Mouse (Mus musculus): Measurements from ENCODE around the gene Ednra. TPM values are rescaled to one million over a fixed set of nuclear protein-coding genes. Genes with fewer than 3 reads are reported as not detected.

The Ednra gene
- total RNA-seq (2015; ENCODE audit: low replicate concordance), result 0.77 and 1.5 TPM in 2 replicates
- total RNA-seq (2017; ENCODE audit: low replicate concordance), result 0.17 and 0.42 TPM in 2 replicates

- ATAC-seq (replicated peaks; ENCODE audit: low FRiP score, poor library complexity, severe bottlenecking), result no peak
Measured at GRCm38 (mm10) chr8:77724046-77724930, at the start of gene Ednra. Gene Ednra, minus strand, starts transcription at chr8:77724464.

GRCm38 (mm10) chr8:77773831-77774230 lies 49.6 kb upstream of the Ednra start:
- no peak for ATAC-seq (replicated peaks; ENCODE audit: low FRiP score, poor library complexity, severe bottlenecking)

GRCm38 (mm10) chr8:77773256-77773655 lies 49.0 kb upstream of the Ednra start:
- ATAC-seq (replicated peaks; ENCODE audit: low FRiP score, poor library complexity, severe bottlenecking), result no peak

DNA sequence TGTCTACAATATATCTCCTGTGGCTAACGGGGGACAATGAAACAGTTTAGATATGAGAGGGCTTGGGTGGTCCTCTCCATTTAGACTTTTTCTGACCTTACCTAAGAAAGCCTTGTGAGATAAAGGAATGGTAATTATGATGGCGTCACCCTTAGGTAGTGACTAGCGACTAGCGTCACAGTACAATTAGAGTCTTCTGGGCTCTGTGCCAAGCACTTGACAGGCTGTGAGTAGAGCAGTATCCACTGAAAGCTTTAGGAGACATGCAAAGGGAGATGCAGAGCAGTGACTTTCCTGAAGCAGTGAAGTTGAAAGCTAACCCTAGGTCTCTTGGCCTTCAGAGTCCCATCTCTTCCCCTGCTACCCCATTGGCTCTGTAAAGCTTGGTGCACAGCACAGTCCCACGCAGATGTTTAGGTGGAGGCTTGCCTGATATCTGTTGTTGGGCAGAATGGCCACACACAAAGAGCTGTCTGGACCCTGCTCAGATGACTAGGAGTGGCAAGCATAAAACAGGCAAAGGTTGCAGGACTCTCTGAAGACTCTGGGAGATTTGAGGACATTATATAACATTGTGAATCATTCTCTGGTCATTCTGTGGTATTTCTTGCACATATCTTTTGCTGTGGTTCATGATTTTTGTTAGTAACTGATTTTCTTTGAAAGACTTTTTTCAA lies 48.1 kb upstream of the Ednra start:
- no peak for ATAC-seq (replicated peaks; ENCODE audit: low FRiP score, poor library complexity, severe bottlenecking)

- no peak for ATAC-seq (replicated peaks; ENCODE audit: low FRiP score, poor library complexity, severe bottlenecking)
Measured at GRCm38 (mm10) chr8:77770966-77771365, 46.7 kb upstream of the Ednra start.

DNA sequence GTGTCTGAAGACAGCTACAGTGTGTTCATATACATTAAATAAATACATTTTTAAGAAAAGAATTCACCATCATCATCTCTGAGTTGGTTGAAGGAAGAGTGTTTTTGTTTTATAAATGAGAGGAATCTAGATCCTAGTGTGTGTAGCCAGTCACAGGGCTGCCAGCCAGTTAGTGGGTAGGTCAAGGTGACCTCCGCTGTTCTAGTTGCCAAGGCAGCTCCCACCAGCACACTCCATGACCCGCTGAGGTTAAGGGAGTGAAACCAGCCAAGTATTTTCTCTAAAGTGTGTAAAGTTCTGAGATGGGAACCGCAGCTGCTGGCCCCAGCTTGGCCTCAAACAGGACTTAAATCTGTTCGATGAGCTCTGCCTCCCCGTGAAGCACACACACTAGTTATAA lies 44.7 kb upstream of the Ednra start:
- no peak for ATAC-seq (replicated peaks; ENCODE audit: low FRiP score, poor library complexity, severe bottlenecking)

DNA sequence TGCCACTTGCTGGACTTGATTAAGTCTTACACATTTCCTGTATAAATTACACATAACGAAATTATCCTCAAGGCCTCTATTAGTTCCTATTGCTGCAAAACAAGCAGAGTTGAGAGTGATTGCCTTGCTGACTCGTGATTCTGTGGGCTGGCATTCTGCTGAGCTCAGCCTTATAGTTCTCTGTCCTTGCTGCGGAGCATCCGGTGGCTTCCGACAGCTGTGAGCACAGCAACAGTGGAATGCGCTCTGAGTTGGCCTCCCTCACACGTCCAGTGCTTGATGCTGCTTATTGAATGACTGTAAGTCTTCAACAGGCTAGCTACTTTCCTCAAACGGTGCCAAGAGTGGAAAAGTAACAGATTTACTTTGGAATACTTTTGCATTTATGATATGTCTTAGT lies 40.0 kb upstream of the Ednra start:
- ATAC-seq (replicated peaks; ENCODE audit: low FRiP score, poor library complexity, severe bottlenecking), result no peak

GRCm38 (mm10) chr8:77762967-77763366 lies 38.7 kb upstream of the Ednra start:
- ATAC-seq (replicated peaks; ENCODE audit: low FRiP score, poor library complexity, severe bottlenecking), result no peak

DNA sequence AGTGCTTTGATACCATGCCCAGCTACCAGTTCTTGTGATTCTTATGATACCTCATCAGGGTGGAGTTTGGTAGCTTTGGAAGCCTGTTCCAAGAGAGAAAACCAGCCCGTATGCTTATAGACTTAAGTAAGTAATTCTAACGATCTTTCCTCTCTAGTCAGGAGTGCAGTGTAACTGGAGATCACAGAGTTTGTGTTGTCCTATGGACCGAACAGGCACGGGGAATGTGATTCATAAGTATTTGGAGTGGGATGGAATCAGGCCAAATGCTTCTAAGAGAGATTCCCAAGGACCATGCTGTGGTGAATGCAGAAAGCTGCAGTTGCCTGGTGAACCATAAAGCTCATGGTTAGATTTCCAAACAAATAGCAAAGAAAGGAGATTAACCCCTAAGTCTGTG lies 31.2 kb upstream of the Ednra start:
- no peak for ATAC-seq (replicated peaks; ENCODE audit: low FRiP score, poor library complexity, severe bottlenecking)

GRCm38 (mm10) chr8:77753796-77754195 lies 29.5 kb upstream of the Ednra start:
- no peak for ATAC-seq (replicated peaks; ENCODE audit: low FRiP score, poor library complexity, severe bottlenecking)

GRCm38 (mm10) chr8:77752041-77752440 lies 27.8 kb upstream of the Ednra start:
- ATAC-seq (replicated peaks; ENCODE audit: low FRiP score, poor library complexity, severe bottlenecking), result no peak

GRCm38 (mm10) chr8:77750407-77750806 lies 26.1 kb upstream of the Ednra start:
- no peak for ATAC-seq (replicated peaks; ENCODE audit: low FRiP score, poor library complexity, severe bottlenecking)

DNA sequence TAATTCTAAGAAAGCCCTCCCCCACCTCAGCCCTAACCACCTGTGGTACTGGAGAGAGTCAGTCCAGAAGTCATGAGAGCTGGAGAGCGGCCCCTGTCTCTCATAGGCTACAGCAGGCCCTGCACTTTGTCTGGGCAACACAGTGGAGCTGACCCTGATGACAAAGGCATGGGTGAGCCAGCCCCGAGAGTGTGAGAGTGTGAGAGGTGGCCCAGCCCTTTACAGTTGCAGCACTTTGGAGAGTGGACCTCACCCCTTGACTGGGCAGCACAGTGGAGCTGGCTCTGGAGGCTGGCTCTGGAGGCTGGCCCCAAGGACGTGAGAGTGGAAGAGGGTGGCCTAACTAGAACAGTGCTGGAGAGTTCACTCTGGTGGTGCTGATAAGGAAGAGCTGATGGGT lies 20.2 kb upstream of the Ednra start:
- no peak for ATAC-seq (replicated peaks; ENCODE audit: low FRiP score, poor library complexity, severe bottlenecking)

DNA sequence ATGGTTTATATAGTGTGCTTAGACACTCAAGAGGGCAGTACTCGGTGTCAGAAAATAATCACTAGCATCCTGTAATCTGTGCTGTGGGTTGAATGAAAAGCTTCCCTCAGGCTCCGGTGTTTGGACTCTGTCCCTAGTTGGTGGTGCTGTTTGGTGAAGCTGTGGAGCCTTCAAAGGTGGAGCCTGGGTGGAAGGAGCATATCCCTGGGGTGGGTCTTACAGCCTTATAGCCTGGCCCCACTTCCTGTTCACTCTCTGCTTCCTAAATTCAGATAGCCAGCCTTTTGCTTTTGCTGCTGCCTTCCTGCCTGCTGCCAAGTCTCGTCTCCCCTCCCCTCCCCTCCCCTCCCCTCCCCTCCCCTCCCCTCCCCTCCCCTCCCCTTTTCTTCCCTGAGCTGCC lies 18.1 kb upstream of the Ednra start:
- no peak for ATAC-seq (replicated peaks; ENCODE audit: low FRiP score, poor library complexity, severe bottlenecking)

GRCm38 (mm10) chr8:77741050-77741777 lies 16.9 kb upstream of the Ednra start:
- no peak for ATAC-seq (replicated peaks; ENCODE audit: low FRiP score, poor library complexity, severe bottlenecking)

DNA sequence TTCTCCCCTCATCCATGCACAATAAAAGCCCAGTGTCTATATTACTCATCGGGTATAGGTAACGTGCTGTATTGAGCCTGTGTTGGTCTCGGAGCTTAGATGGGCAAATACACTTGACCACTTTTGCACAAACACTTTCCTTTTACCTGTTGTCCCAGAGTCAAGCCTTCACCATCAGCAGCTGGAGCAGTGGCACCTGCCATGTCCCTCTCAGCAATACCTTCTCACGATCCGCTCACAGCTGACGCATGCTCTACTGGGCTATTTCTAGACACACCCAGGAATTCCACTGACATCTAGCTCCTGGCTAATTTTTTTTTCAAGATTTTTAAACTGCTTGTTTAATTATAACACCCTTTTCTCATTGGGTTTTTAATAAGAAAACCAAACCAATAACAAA lies 14.2 kb upstream of the Ednra start:
- ATAC-seq (replicated peaks; ENCODE audit: low FRiP score, poor library complexity, severe bottlenecking), result no peak

DNA sequence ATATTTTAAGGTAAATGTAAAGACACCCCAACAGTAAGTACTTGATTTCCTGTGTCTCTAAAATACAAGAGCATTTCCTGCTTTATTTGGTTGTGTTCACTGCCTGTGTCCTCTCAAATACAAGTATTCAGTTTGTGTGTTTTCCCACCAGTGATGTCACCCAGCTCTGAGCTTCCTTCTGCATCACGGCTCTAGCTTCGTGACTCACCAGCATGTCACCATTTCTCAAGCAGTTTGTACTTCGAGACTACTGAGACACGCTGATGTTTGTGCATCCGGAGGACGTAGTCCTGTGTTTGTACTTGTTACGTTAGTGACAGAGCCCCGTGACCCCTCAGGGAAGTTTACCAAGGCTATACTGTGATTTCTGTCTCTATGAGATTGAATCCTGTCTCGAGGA lies 13.1 kb upstream of the Ednra start:
- ATAC-seq (replicated peaks; ENCODE audit: low FRiP score, poor library complexity, severe bottlenecking), result no peak

DNA sequence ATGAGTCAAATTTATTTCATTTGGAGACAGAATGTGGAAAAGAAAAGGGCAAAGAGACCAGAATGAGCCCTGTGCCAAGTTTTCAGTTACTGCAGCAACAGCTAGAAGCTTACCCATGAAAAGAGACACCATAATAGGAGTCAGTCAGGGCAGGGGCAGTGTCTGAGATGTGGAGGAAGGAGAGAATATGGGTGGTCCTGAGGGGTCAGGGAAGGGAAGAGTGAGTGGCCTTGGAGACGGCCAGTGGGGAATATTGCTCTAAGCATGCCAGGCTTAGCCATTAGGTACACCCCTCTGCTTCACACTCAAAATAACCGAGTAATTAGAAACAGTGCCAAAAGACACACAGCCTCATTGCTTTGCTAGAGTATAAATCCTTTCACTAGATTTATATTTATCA lies 9.5 kb upstream of the Ednra start:
- ATAC-seq (replicated peaks; ENCODE audit: low FRiP score, poor library complexity, severe bottlenecking), result no peak

GRCm38 (mm10) chr8:77732964-77733363 lies 8.7 kb upstream of the Ednra start:
- ATAC-seq (replicated peaks; ENCODE audit: low FRiP score, poor library complexity, severe bottlenecking), result no peak

DNA sequence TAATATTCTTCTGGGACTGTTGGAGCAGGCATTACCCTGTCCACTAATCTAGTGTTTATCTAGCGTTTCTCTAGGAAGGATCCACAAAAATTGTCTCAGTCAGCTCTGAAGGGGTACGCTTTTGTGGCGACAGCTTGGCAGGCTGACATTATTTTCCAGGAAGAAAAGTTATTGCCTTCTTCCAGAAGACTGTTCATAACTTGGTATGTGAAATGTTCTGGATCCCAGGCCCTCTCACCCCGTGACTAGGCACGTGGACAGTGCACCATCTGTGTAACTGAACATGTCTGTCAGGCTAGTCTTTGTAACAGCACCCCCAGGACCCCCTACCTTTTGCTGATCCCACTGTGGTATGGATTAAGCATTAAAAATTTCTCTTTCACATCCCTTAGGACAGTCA lies 1.1 kb upstream of the Ednra start:
- no peak for ATAC-seq (replicated peaks; ENCODE audit: low FRiP score, poor library complexity, severe bottlenecking)

Measured in erythroblast, adult 5-6 weeks (primary cell).